Mouse (Mus musculus) kidney, postnatal 4 days (tissue): ENCODE results near the gene B3gnt9.

Experiments
- DNase-seq, 2 experiments: peaks; one replicate each; pipeline ENCODE4 v3.0.0; 2021; ENCODE audit warnings: mixed read lengths in 2 of 2

The B3gnt9 gene

GRCm38 (mm10) chr8:105281821-105282220, 26.9 kb upstream of the B3gnt9 start:
- DNase-seq = no peak

DNA sequence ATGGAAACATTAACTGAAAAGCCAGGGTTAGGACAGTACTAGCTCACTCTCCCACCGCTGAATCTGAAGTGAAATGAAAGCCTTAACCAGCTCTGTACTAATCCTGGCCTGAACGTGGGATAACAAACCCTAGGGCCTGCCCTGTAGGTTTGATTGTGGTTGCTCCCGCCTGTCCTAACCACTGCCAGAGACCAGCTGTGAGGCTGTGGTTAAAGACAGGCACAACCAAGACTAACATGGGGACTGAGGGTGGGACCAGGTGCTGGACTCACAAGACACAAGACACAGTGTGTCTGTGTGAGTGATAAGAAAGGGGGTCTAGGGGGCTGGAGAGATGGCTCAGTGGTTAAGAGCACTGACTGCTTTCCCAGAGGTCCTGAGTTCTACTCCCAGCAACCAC, 25.6 kb upstream of the B3gnt9 start:
- DNase-seq = no peak

- peak; percentile 66 to 80 for DNase-seq
These were observed 24.0 kb upstream of the B3gnt9 start for GRCm38 (mm10) chr8:105278911-105279334.

GRCm38 (mm10) chr8:105276292-105277120, 21.6 kb upstream of the B3gnt9 start:
- DNase-seq = peak; percentile 73 to 78

DNA sequence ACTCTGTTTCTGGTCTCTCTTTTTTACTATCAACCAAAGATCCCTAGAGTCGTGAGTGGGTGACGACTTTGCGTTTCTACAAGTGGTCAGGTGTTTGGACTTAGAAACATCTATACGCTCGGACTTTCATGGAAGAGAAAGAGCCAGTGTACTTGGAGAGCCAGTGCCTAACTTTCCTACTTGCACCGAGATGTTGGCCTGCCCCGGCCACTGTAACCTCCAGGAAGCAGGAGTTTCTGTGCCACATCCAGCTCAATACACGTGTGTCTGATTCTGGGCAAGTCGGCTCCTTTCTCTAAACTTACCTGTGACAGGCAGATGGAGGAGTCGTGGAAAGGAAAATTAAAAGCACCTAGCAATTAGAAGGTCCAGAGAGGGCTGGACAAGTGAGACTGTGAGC, 20.9 kb upstream of the B3gnt9 start, which contains the start of gene Nol3:
Gene Nol3 (plus strand): TSS at position 301 of the 400 bp plus-strand sequence.
- no peak for DNase-seq

DNA sequence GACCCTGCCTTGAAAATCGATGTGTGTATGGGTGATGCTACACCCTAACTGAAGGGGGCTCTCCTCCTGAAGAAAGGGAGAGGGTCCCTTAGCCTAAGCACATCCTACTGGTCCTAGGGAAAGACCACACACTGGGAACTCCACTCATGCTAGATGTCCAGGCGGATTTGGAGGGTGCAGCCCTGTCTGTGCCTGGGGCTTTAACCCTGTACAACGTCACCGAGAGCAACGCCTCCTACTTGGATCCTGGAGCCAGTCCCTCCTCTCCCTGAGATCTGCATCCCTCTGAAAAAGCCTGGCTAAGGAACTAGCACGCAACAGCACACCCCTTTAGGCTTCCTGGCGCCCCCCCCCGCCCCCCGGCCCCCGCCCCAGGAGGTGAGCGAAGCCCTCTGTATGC, 20.4 kb upstream of the B3gnt9 start:
- no peak for DNase-seq

DNA sequence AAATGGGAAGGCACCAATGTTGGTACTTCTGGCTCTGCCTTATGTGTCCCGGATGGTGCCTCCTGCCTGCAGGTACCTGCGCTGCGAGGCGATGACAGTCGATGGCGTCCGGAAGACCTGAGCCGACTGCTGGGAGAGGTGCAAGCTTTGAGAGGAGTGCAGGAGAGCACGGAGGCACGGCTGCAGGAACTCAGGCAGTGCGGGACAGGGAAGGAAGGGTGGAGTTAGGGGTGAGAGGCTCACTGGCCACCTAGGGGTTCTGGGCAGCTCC, 15.9 kb upstream of the B3gnt9 start:
- no peak for DNase-seq

DNA sequence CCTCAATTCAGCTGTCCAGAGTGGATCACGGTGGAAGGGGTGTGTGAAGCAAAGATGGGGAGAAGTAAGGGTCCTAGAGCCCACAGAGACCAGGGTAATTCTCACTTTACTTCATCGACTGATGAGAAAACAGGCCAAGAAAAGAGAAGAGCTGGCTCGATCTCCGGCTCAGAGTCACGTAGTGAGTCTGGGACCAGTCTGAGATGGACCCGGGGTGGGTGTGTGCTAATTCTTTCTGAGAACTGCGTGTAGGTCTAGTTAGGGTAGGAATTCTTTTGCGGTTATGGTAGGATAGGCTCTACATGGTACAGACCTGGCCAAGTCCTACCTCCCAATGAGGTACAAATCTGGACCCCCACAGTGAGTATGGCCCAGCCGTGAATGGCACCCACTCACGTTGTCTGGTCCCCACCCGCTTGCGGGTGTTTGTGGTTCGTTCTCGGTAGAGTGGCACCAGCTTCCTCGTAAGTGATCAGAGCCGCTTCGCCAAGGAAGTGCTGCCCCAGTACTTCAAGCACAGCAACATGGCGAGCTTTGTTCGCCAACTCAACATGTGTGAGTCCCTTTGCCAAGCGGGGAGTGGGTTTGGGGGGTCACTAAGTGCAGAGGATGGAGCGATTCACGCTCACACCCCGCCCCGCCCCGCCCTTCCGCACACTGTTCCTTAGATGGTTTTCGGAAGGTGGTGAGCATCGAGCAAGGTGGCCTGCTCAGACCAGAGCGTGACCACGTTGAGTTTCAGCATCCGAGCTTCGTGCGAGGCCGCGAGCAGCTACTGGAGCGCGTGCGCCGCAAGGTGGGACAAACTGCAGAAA, 15.4 kb upstream of the B3gnt9 start:
- no peak for DNase-seq

- DNase-seq = peak; percentile 59 to 75
These were observed 14.6 kb upstream of the B3gnt9 start, which contains the start of gene Hsf4 for GRCm38 (mm10) chr8:105269461-105269947. Gene Hsf4 (plus strand): TSS chr8:105269801.

- peak; percentile 29 to 59 for DNase-seq
These were observed 14.1 kb upstream of the B3gnt9 start for GRCm38 (mm10) chr8:105269075-105269458.

DNA sequence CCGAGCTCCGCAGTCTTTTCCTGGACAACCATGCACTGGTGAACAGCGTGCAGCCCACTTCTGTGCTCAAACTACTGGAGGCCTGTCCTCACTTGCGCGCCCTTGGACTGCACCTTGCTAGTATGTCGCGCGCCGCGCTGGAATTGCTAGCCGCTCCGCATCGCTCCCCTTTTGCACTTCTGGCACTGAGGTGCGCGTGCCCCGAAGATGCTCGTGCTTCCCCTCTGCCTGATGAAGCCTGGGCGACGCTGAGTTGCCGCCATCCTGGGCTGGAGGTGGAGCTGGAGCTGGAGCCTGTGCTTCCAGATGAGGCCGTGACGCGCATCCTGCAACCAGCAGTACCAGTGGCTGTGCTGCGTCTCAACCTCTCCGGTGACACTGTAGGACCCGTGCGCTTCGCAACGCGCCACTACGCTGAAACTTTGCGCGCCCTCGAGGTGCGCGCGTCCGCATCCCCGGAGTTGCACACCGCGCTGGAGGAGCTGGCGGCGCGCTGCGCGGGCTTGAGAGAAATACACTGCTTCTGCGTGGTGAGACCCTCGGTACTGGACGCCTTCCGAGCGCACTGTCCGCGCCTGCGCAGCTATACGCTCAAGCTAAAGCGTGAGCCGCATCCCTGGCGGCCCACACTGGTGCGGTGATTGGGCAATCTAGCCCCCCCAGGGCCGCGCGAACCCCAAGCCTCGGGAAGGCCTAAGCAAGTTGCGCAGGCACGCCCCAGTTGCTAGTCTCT, 13.6 kb upstream of the B3gnt9 start:
- DNase-seq = peak; percentile 66 to 77

DNA sequence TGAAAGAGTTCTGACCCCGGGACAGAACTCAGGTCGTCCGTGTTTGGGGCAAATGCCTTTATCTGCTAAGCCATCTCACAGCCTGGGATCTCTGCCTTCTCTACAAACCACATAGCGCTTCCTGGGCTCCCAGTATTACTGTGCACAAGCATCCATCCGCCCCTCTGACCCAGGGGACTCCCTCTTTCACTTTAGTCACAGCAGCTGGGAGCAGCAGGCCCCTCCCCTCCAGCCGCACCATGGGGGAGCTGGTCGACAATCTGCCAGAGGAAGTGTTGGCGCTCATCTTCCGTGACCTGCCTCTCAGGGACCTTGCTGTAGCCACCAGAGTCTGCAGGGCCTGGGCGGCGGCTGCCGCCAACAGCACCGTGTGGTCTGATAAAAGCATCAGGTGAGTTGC, 11.8 kb upstream of the B3gnt9 start:
- no peak for DNase-seq

GRCm38 (mm10) chr8:105265128-105265527, 10.2 kb upstream of the B3gnt9 start:
- DNase-seq = peak in 1 of 2 experiments; percentile 38

DNA sequence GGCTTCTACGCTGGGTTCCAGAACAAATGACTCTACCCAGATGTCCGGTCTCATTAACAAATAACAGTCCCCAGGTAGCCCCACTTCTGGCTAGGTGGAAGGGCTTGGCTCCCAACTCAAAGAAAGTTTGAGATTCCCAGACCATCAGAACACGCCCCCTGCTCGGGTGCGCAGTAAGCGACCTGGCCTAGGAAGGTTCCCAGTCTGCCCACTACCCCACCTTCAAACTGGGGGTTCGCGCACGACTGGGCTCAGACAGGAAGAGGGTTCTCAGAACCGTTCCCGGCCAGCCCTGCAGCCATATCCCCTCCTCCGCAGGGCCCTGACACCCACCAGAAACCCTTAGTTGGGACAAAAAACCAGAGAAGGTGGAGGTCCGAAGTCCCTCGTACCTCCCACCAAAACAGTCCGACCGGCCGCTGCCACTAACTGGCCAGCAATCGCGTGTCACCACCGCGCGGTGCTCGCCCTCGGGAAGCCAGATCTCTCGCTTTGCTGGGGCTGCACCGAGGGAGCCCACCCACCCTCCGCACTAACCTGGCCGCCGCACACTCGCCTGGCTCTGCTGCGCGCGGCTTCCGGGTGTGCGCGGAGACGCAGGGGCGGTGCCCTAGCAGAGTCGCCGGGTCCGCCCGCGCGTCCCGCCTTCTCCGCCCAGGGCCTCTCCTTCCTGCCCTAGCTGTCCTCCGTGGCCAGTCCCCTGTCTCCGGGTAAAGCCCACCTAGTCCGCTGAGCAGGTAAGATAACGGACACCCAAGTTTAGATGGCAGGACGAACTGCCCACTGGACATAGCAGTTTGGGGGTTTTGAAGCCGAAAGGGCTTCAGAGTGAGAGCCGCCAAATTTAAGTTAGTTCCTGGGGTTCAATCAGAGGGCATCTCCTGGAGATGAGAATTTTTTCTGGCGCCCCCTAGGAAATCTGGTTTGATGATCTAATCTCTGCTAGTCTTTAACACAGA, 9.3 kb upstream of the B3gnt9 start, which contains the start of the genes Tradd and Fbxl8:
Gene Tradd (minus strand): TSS at position 586 of the 959 bp plus-strand sequence.
Gene Fbxl8 (plus strand): TSS at position 625 of the 959 bp plus-strand sequence.
- peak; percentile 81 to 86 for DNase-seq

DNA sequence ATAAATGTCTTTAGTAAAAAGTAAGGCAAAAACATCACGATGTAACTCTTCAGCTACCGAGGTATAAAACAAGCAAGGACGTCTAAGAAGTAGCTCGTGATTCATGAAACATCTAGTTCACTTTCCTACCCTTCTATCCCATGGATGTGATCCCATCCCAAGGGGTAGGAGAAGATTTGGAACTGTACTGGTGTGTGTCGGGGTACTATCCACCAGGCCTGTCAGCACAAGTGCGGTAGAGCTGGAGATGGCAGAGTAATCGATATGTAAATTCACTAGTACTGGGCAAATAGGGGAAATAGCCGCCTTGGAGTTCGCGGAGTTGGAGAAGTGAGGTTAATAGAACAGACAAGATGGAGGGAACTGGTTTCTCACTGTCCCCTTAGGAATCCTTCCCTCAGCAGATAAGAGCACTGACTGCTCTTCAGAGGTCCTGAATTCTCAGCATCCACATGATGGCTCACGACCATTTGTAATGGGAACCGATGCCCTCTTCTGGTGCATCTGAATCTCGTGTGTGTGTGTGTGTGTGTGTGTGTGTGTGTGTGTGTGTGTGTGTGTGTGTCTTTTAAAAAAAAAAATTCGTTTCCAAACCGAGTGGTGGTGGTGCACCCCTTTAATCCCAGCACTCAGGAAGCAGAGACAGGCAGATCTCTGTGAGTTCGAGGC, 8.4 kb upstream of the B3gnt9 start:
- no peak for DNase-seq

- no peak for DNase-seq
These were observed 6.5 kb upstream of the B3gnt9 start for GRCm38 (mm10) chr8:105261326-105261980.

GRCm38 (mm10) chr8:105260371-105261099, 5.6 kb upstream of the B3gnt9 start:
- DNase-seq = no peak

DNA sequence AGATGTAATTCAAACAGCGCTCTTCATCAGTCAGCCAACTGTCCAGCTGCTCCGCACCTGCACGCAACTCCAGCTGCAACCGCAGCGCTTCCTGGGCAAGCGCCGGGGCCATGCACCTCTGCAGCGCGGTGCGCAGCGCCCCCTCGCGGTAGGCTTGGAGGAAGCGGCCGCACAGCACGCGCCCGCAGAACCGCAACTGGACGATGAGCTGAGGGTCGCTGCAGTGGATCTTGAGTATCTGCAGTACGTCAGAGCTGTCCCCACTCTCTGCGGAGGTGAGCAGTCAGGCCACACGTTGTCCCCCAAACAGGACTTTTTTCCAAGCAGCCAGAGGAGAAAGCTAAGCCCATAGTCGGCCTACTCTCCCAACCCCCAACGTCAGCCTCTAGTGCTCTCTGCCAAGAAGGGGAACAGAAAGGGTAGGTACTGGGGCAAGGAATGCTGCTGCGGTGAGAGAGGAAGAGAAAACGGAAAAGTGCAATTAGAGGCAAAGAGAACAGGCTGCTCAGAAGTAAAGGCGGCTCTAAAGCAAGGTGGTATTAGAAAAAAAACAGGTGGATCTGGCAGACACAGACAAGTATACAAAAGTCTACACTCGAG, 4.9 kb upstream of the B3gnt9 start:
- DNase-seq = peak; percentile 87 to 89
